Mouse (Mus musculus) left cerebral cortex, adult 18-20 months (tissue): ENCODE measurements around the gene Rhcg. TPM values are rescaled to one million over a fixed set of nuclear protein-coding genes. Genes with fewer than 3 reads are reported as not detected.

Experiments used
- DNase-seq, 2 experiments: peaks; one replicate each; pipeline ENCODE4 v3.0.0; 2021 to 2022; ENCODE audit warnings: low spot score in 2 of 2, mixed read lengths in 1 of 2
- total RNA-seq, 2 experiments: library from RNA; stranded (reverse); gene quantifications; 2 replicates each; pipeline ENCODE4 v1.2.3; 2021

Rhcg gene
- total RNA-seq, 2 experiments from 2014 or later = 1.6 to 2.3 TPM

DNA sequence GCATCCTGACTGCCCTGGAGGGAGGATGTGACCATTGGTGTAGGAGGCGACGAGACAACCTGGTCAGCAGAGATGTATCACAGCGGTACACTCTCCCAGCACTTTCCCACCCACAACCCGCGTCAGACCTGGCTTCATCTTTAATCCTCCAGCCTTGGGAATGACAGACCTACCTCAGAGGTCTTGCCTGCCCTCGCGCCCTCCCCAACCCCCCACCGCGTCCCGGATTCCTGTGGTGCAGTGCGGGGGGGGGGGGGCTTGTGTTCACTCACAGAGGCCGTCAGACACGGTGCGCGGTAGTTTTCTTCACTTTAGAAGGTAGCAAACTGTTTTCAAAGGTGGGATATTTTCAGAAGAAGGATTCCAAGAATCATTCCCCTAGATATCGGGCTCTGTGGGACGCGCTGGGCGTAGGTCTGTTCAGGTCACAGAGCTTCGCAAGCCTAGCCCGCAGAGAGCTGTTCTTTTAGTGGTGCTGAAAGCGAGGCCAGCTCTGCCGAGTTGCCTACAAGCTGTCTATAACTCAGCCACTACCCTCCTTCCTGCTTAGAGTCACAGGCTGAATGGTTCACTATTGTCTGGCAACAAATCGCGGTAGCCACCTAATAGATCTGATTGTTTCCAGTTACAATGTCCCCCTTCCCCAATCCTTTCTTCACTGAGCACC is 62.0 kb downstream of the Rhcg start:
- DNase-seq = no peak

DNA sequence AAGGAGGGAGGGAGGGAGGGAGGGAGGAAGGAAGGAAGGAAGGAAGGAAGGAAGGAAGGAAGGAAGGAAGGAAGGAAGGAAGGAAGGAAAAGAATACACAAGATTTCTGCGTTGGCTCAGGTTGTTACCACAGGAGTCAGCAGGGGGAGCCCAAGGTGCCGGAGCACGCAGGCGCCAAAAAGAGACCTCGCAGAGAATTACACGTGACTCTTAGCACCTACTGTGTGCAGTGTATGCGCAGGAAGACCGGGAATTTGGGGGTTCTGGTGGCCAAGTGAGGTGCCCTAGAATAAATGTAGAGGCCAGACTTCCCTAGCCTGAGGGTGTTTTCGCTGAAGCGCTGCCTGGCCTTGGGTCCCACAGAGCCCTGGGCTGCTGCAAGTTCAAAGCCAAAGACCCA is 64.8 kb downstream of the Rhcg start:
- DNase-seq = peak; percentile 39 to 51

- no peak for DNase-seq
Observed at GRCm38 (mm10) chr7:79548893-79549555, 68.4 kb downstream of the Rhcg start.

- DNase-seq = peak; percentile 97 to 99
Observed at GRCm38 (mm10) chr7:79547092-79547491, 70.4 kb downstream of the Rhcg start.

DNA sequence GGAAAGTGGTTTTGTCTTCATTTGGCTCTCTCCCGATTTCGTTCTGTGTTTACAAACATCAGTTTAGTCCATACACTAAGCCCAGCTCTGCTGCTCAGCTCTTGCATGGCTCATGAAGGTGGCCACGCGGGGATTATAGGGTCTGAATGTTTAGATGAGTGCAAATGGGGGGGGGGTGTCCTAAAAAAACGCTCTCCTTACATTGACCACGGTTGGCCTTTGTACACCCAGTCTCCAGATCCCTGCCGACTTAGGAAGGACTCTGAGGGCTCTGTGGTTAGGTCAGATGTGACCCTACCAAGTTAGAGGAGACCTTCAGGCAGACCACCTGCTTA is 72.4 kb downstream of the Rhcg start:
- DNase-seq = no peak

GRCm38 (mm10) chr7:79544281-79545065 is 73.0 kb downstream of the Rhcg start:
- no peak for DNase-seq

Other genes starting within 250 kb of the Rhcg start
- gene Rlbp1, start 230.6 kb downstream of the Rhcg start, total RNA-seq = 10 to 100 TPM; 24.8 to 27.9 TPM
- gene Fanci, start 225.7 kb downstream of the Rhcg start, total RNA-seq = 1 to 10 TPM in 1 of 2 experiments, under 1 TPM in 1; 0.42 to 1.3 TPM
- 100 to 1,000 TPM in 1 of 2 experiments, 10 to 100 TPM in 1; 92.3 to 115 TPM for gene Polg, start 151.3 kb downstream of the Rhcg start, total RNA-seq
- gene Ticrr, start 42.5 kb upstream of the Rhcg start, total RNA-seq = under 1 TPM in 1 of 2 experiments, not detected in 1; 0.12 TPM
- 1 to 10 TPM; 1.1 to 1.6 TPM for gene Kif7, start 98.1 kb upstream of the Rhcg start, total RNA-seq
- gene Plin1, start 115.2 kb upstream of the Rhcg start, total RNA-seq = not detected
- 10 to 100 TPM; 10.9 to 11.9 TPM for gene Pex11a, start 125.5 kb upstream of the Rhcg start, total RNA-seq
- under 1 TPM in 1 of 2 experiments, not detected in 1; 0.21 TPM for gene Wdr93, start 125.5 kb upstream of the Rhcg start, total RNA-seq
- gene Mesp1, start 176.1 kb upstream of the Rhcg start, total RNA-seq = under 1 TPM in 1 of 2 experiments, not detected in 1; 0.28 TPM
- 1 to 10 TPM; 1.6 to 2.0 TPM for gene Mesp2, start 193.1 kb upstream of the Rhcg start, total RNA-seq
- 1 to 10 TPM; 5.3 to 5.5 TPM for gene Anpep, start 243.4 kb upstream of the Rhcg start, total RNA-seq